Mouse (Mus musculus): Measurements from ENCODE around the gene Mterf1b. TPM values are rescaled to one million over a fixed set of nuclear protein-coding genes. Genes with fewer than 3 reads are reported as not detected.
A peak's percentile ranks its signal among the peaks of the same experiment; 100 is the strongest.
"Not testable (repeated sequence)": the region's sequence is repeated elsewhere in the genome, so short reads cannot be mapped to it uniquely, and the experiment has no call there.

The Mterf1b gene
- polyA plus RNA-seq, 1 experiment from 2014 or later, result 2.7 TPM

- no peaks in the 10 kb centered on the region for H3K9me3 ChIP-seq (ENCODE audit: control insufficient read depth, low read length)
- H3K9ac ChIP-seq (ENCODE audit: low read depth, low read length), result no peak overlapping the region
- DNase-seq (ENCODE audit: low spot score), result no peak
- 74% methylated on average over 4 of the region's 4 CpGs for WGBS
- no peak overlapping the region for H3K4me2 ChIP-seq (replicated peaks; ENCODE audit: low read depth, low read length)
- ATAC-seq (ENCODE audit: low FRiP score), result no peak
- no peak overlapping the region for H3K27ac ChIP-seq (ENCODE audit: low read depth, low read length)
- H3K27me3 ChIP-seq (ENCODE audit: control insufficient read depth, insufficient read depth, low read length), result no peaks in the 10 kb centered on the region
- no peak overlapping the region for H3K4me3 ChIP-seq (ENCODE audit: low read depth, low read length)
- no peaks in the 10 kb centered on the region for H3K36me3 ChIP-seq (ENCODE audit: control insufficient read depth, insufficient read depth, low read length)
- no peaks in the 10 kb centered on the region for H3K4me1 ChIP-seq (replicated peaks; ENCODE audit: control insufficient read depth, insufficient read depth, low read length)
These were observed 5.4 kb upstream of the Mterf1b start for GRCm38 (mm10) chr5:4186815-4187214.

DNA sequence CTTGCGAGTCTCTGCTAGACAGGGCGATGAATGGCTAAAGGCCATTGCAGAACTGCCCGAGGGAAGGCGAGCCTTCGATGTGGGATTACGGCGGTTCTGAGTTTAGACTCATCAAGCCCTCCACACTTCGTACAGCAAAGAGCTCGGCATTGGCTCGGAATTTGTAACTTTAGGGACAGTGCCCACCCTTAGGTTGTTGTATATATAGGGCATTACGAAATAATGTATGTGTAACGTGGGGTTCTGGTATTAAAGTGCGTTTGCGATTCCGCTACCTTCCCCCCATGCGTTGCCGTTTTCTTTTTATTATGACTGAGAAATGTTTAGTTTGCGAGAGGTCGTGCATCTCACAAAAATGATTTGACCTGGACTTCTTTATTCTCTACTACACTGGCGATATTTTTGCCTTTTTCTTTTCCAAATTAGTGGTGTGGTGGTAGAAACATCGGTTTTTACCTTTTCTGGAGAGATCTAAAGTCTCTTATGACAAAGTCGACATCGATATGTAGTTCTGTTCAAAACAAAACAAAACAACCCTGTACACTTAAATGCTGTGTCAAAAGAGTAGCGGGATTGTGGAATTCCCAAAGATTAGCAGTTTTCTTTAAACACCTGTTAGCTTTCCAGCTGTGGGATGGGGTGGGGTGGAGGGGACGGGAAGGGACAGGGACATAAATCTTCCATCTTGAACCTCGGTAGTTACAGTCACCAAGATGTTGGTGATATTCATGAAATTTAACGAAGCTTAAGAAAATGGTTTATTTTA, 497 bp downstream of the Mterf1b start:
- 14% methylated on average over 12 of the region's 27 CpGs for WGBS
- H3K4me2 ChIP-seq (replicated peaks; ENCODE audit: low read depth, low read length), result peak overlapping the region; percentile 50
- peak overlapping the region; percentile 43 for H3K9ac ChIP-seq (ENCODE audit: low read depth, low read length)
- not testable (repeated sequence) for H3K36me3 ChIP-seq (ENCODE audit: control insufficient read depth, insufficient read depth, low read length); H3K9me3 ChIP-seq (ENCODE audit: control insufficient read depth, low read length); H3K4me1 ChIP-seq (replicated peaks; ENCODE audit: control insufficient read depth, insufficient read depth, low read length); H3K27me3 ChIP-seq (ENCODE audit: control insufficient read depth, insufficient read depth, low read length); H3K27ac ChIP-seq (ENCODE audit: low read depth, low read length); ATAC-seq (ENCODE audit: low FRiP score); DNase-seq (ENCODE audit: low spot score)
- H3K4me3 ChIP-seq (ENCODE audit: low read depth, low read length), result peak overlapping the region; percentile 36

- Histone ChIP-seq H3K27me3 (ENCODE audit: control insufficient read depth, insufficient read depth, low read length) (no peaks in the 10 kb centered on the region), H3K36me3 (ENCODE audit: control insufficient read depth, insufficient read depth, low read length) (no peaks in the 10 kb centered on the region), H3K9me3 (ENCODE audit: control insufficient read depth, low read length) (no peaks in the 10 kb centered on the region), H3K4me2 (replicated peaks; ENCODE audit: low read depth, low read length) (peak overlapping the region; percentile 50; the same call in 1 of the 2 replicates), H3K4me1 (replicated peaks; ENCODE audit: control insufficient read depth, insufficient read depth, low read length) (no peaks in the 10 kb centered on the region), H3K27ac (ENCODE audit: low read depth, low read length) (no peak overlapping the region), H3K9ac (ENCODE audit: low read depth, low read length) (no peak overlapping the region), H3K4me3 (ENCODE audit: low read depth, low read length) (peak overlapping the region; percentile 36)
- DNase-seq (ENCODE audit: low spot score) (no peak), ATAC-seq (ENCODE audit: low FRiP score) (no peak)
- WGBS, result 90% methylated on average over 5 of the region's 5 CpGs
These were observed 1.1 kb downstream of the Mterf1b start for GRCm38 (mm10) chr5:4193247-4193628.

DNA sequence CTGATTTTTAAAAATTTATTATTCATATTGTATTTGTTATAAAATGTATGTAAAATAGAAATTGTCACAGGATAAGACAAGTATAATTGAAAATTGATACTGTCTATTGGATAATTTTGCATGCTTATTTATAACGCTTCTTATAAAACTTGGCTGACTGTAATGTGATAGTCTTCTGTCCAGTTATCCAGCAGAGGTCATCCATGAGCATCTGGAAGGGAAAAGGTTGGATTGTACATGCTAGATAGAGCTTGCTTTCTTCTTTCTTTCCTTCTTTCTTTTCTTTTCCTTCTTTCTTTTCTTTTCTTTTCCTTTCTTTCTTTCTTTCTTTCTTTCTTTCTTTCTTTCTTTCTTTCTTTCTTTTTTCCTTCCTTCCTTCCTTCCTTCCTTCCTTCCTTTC, 2.0 kb downstream of the Mterf1b start:
- ATAC-seq (ENCODE audit: low FRiP score), result no peak
- Histone ChIP-seq H3K4me2 (replicated peaks; ENCODE audit: low read depth, low read length) (no peak overlapping the region), H3K9ac (ENCODE audit: low read depth, low read length) (no peak overlapping the region), H3K9me3 (ENCODE audit: control insufficient read depth, low read length) (no peaks in the 10 kb centered on the region), H3K4me1 (replicated peaks; ENCODE audit: control insufficient read depth, insufficient read depth, low read length) (no peaks in the 10 kb centered on the region), H3K36me3 (ENCODE audit: control insufficient read depth, insufficient read depth, low read length) (no peaks in the 10 kb centered on the region), H3K4me3 (ENCODE audit: low read depth, low read length) (no peak overlapping the region), H3K27ac (ENCODE audit: low read depth, low read length) (no peak overlapping the region), H3K27me3 (ENCODE audit: control insufficient read depth, insufficient read depth, low read length) (no peaks in the 10 kb centered on the region)
- DNase-seq (ENCODE audit: low spot score), result peak; percentile 14
- 88% methylated on average over 1 of the region's 1 CpGs for WGBS

DNA sequence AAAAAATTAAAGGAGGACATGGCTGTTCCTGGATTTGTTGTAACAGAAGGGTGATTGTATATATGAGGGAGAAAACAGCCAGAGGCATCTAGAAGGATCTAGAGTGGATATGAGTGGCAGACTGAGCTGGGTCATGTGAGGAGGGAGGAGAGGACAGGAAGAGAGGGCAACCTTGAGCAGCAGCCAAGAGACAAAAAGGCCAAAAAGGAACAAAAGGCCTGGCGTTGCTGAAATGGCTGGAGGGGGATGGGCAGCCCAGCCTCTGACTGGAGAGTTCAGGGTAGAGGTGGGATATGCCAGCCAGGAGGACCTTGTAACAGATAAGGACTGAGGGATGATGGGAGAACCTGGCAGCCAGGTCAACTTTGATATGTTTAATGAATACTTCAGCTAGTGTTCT, 2.9 kb downstream of the Mterf1b start:
- Histone ChIP-seq H3K9ac (ENCODE audit: low read depth, low read length) (no peak overlapping the region), H3K4me3 (ENCODE audit: low read depth, low read length) (no peak overlapping the region), H3K4me1 (replicated peaks; ENCODE audit: control insufficient read depth, insufficient read depth, low read length) (no peaks in the 10 kb centered on the region), H3K36me3 (ENCODE audit: control insufficient read depth, insufficient read depth, low read length) (no peaks in the 10 kb centered on the region), H3K27ac (ENCODE audit: low read depth, low read length) (no peak overlapping the region), H3K9me3 (ENCODE audit: control insufficient read depth, low read length) (no peaks in the 10 kb centered on the region), H3K27me3 (ENCODE audit: control insufficient read depth, insufficient read depth, low read length) (no peaks in the 10 kb centered on the region), H3K4me2 (replicated peaks; ENCODE audit: low read depth, low read length) (no peak overlapping the region)
- ATAC-seq (ENCODE audit: low FRiP score) (no peak), DNase-seq (ENCODE audit: low spot score) (no peak)
- 33% methylated on average over 1 of the region's 1 CpGs for WGBS

DNA sequence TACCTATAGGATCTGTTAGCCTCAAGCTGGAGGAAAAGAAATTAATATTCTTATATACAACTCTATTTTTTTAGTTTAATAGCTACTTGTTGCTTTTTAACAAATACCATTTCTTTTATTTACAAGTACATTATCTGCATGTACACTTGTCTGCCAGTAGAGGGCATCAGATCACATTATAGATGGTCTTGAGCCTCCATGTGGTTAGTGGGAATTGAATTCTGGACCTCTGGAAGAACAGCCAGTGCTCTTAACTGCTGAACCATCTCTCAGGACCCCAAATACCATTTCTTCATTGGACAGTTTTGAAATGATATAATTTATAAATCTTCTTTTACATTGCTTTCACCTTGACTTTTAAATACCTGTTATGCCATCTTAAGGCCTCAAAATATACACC, 9.2 kb downstream of the Mterf1b start:
- Histone ChIP-seq H3K9me3 (ENCODE audit: control insufficient read depth, low read length) (no peaks in the 10 kb centered on the region), H3K4me3 (ENCODE audit: low read depth, low read length) (no peak overlapping the region), H3K9ac (ENCODE audit: low read depth, low read length) (no peak overlapping the region), H3K27ac (ENCODE audit: low read depth, low read length) (no peak overlapping the region), H3K4me2 (replicated peaks; ENCODE audit: low read depth, low read length) (no peak overlapping the region), H3K27me3 (ENCODE audit: control insufficient read depth, insufficient read depth, low read length) (no peaks in the 10 kb centered on the region), H3K36me3 (ENCODE audit: control insufficient read depth, insufficient read depth, low read length) (no peaks in the 10 kb centered on the region), H3K4me1 (replicated peaks; ENCODE audit: control insufficient read depth, insufficient read depth, low read length) (no peaks in the 10 kb centered on the region)
- DNase-seq (ENCODE audit: low spot score) (peak; percentile 28), ATAC-seq (ENCODE audit: low FRiP score) (0 out of 2 replicates have a peak, but pooled peaks have one; percentile 54)

DNA sequence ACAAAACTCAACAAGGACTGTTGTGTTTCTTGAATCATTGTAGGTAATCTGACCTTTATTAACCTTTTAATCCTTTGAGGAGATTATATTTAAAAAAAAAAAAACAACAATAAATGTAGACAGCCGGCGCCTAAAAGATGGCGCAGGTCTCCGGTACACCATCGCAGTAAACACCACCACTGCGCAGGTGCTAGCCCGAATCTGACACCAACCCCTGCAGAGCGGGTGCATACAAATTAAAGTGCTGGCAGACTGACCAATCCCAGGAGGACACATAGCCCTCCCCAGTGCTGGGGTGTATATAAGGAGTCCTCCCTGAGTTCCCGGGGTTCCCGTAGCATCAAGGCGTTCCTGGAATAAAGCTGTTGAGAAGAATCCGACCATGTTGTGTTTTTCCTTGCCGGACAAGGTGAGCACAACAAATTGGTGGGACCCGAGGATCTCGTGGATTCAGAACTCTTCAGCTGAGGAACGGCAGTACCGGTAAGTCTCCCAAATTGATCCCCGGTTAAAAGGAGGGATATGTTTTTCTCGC, 10.2 kb downstream of the Mterf1b start:
- not testable (repeated sequence) for H3K9me3 ChIP-seq (ENCODE audit: control insufficient read depth, low read length); H3K4me2 ChIP-seq (replicated peaks; ENCODE audit: low read depth, low read length); ATAC-seq (ENCODE audit: low FRiP score); H3K4me1 ChIP-seq (replicated peaks; ENCODE audit: control insufficient read depth, insufficient read depth, low read length); H3K36me3 ChIP-seq (ENCODE audit: control insufficient read depth, insufficient read depth, low read length); H3K4me3 ChIP-seq (ENCODE audit: low read depth, low read length); H3K27ac ChIP-seq (ENCODE audit: low read depth, low read length); DNase-seq (ENCODE audit: low spot score); H3K9ac ChIP-seq (ENCODE audit: low read depth, low read length); H3K27me3 ChIP-seq (ENCODE audit: control insufficient read depth, insufficient read depth, low read length)
- 94% methylated on average over 19 of the region's 19 CpGs for WGBS

DNA sequence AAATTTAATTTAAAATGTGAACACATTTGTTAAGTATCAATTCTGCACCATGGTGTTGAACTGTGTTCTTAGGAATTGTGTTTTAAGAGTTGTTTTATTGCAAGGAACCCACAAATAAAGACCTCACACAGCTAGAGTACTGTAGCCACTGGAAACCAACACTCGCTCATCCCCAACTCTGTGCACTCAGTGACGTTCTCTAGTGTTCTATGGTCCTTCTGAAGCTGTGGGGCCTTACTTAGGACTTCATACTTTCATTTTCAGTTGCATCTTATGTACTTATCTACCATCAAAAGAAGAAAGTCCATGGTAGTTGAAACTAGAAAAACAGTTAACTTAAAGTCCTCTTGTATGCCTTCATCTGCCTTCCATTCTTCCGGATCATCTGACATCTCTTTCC, 17.9 kb downstream of the Mterf1b start:
- ATAC-seq (ENCODE audit: low FRiP score); H3K27ac ChIP-seq (ENCODE audit: low read depth, low read length); DNase-seq (ENCODE audit: low spot score); H3K9ac ChIP-seq (ENCODE audit: low read depth, low read length); H3K36me3 ChIP-seq (ENCODE audit: control insufficient read depth, insufficient read depth, low read length); H3K9me3 ChIP-seq (ENCODE audit: control insufficient read depth, low read length); H3K27me3 ChIP-seq (ENCODE audit: control insufficient read depth, insufficient read depth, low read length); H3K4me2 ChIP-seq (replicated peaks; ENCODE audit: low read depth, low read length); H3K4me3 ChIP-seq (ENCODE audit: low read depth, low read length); H3K4me1 ChIP-seq (replicated peaks; ENCODE audit: control insufficient read depth, insufficient read depth, low read length): not testable (repeated sequence)
- WGBS, result 97% methylated on average over 2 of the region's 3 CpGs

- no peak for ATAC-seq (ENCODE audit: low FRiP score)
- Histone ChIP-seq H3K27me3 (ENCODE audit: control insufficient read depth, insufficient read depth, low read length) (no peaks in the 10 kb centered on the region), H3K27ac (ENCODE audit: low read depth, low read length) (no peak overlapping the region), H3K4me1 (replicated peaks; ENCODE audit: control insufficient read depth, insufficient read depth, low read length) (no peaks in the 10 kb centered on the region), H3K9me3 (ENCODE audit: control insufficient read depth, low read length) (no peaks in the 10 kb centered on the region), H3K36me3 (ENCODE audit: control insufficient read depth, insufficient read depth, low read length) (no peaks in the 10 kb centered on the region), H3K4me3 (ENCODE audit: low read depth, low read length) (no peak overlapping the region), H3K4me2 (replicated peaks; ENCODE audit: low read depth, low read length) (no peak overlapping the region), H3K9ac (ENCODE audit: low read depth, low read length) (no peak overlapping the region)
- 96% methylated on average over 3 of the region's 3 CpGs for WGBS
- no peak for DNase-seq (ENCODE audit: low spot score)
These were observed 29.1 kb downstream of the Mterf1b start for GRCm38 (mm10) chr5:4221309-4221708.
